Mouse (Mus musculus) adrenal gland, adult 10 weeks (tissue): Measurements from ENCODE around the gene Zfp661. TPM values are rescaled to one million over a fixed set of nuclear protein-coding genes. Genes with fewer than 3 reads are reported as not detected.

ENCODE experiments used
- polyA plus RNA-seq: library from polyadenylated mRNA; stranded (reverse); fragments of 350-450 nt; fragmentation: Illumina TruSeq; extraction: RNeasy Lipid Tissue Mini Kit (QIAGEN cat#74804); gene quantifications from one replicate; pipeline ENCODE4 v1.2.3, GENCODE M21; 2014; ENCODE audit warnings: low read depth, low replicate concordance

The Zfp661 gene
- 3.3 TPM for polyA plus RNA-seq

DNA sequence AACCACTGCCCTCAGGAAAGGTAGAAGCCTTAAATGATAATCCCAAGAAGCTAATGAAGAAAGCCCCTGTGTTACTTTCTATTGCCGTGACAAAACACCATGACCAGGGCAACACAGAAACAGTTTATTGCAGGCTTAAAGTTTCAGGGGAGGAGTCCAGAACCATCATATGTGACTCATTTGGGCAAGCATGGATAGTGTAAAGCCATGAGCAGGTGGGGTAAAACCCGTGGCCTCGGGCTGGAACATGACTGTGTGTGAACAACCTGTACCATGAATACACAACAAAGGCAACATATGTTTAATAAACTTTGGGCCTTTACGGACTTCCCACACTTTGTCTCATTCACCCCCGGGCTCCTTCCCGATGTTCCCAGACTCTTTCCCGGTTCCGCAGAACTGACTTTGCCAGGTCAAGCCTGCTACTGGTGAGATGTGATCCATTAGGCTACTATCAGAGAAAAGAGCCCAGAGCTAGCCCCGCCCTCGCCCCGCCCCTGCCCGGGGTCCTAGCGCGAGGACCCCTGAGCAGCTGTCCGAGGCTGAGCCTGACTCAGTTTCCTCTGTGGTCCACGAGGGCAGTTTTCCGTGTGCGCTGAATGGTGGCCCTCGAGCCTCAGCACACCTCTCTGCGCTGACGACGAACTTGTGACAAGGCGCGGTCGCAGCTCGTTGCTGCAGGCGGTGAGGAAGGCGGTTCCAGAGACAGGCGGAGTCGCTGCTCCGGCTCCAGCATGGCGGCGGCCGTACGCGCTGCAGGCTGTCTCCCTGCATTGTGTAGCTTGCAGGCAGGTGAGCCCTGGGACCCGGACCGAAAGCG lies at the start of gene Zfp661, which contains the start of gene Mrps5:
Zfp661 (minus strand) TSS at position 401 of the 820 bp plus-strand sequence.
Mrps5 (plus strand) TSS at position 529 of the 820 bp plus-strand sequence.

DNA sequence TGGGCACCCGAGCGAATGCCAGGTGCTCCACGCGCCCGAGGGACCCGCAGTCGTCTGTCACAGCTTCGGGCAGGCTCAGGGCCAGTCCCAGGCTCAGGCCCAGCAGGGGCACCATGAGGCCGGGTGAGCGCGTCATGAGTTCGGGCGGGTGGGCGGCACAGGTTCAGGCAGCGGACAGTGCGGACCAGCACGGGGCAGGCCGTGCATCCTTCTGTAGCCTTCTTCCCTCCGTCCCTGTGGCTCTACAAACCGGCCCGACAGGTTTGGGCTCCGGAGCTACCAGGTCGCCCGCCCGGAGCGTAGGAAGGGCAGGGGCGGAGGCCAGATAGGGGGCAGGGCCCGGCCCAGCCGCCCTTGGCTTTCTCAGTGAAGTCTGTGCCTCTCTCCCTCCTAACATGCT lies 45.7 kb downstream of the Zfp661 start, which contains the start of gene Prom2:
Prom2 (minus strand) TSS at position 283 of the 400 bp plus-strand sequence.

Other genes with a start within 250 kb of the Zfp661 start
- gene Astl, start 248.5 kb downstream of the Zfp661 start, polyA plus RNA-seq = not detected
- 0.23 TPM for gene Adra2b, start 223.9 kb downstream of the Zfp661 start, polyA plus RNA-seq
- not detected for gene Gpat2, start 161.9 kb downstream of the Zfp661 start, polyA plus RNA-seq
- 23.4 TPM for gene Fahd2a, start 142.5 kb downstream of the Zfp661 start, polyA plus RNA-seq
- 2.3 TPM for gene Kcnip3, start 65.0 kb downstream of the Zfp661 start, polyA plus RNA-seq
- 0.17 TPM for gene Prom2, start 45.6 kb downstream of the Zfp661 start, polyA plus RNA-seq
- 20.9 TPM for gene Mrps5, start 128 bp upstream of the Zfp661 start, polyA plus RNA-seq
- gene Mal, start 69.6 kb upstream of the Zfp661 start, polyA plus RNA-seq = 19.0 TPM
- gene Mall, start 142.8 kb upstream of the Zfp661 start, polyA plus RNA-seq = not detected
- gene Nphp1, start 201.8 kb upstream of the Zfp661 start, polyA plus RNA-seq = 15.6 TPM
- 145 TPM for gene Mtln, start 205.4 kb upstream of the Zfp661 start, polyA plus RNA-seq
- 5.4 TPM for gene Bub1, start 244.8 kb upstream of the Zfp661 start, polyA plus RNA-seq